Mouse (Mus musculus): ENCODE results near the gene Gast. TPM values are rescaled to one million over a fixed set of nuclear protein-coding genes. Genes with fewer than 3 reads are reported as not detected.
"Not testable (repeated sequence)": the region's sequence is repeated elsewhere in the genome, so short reads cannot be mapped to it uniquely, and the experiment has no call there.

Gast gene
- total and polyA plus RNA-seq, 2 experiments from 2014 or later: 0.51 TPM; not detected in 1

GRCm38 (mm10) chr11:100297801-100298200 is 36.4 kb upstream of the Gast start:
- DNase-seq (no peak), ATAC-seq (0 out of 2 replicates have a peak, but pooled peaks have one; percentile 12)
- peak; percentile 68 for TF ChIP-seq CTCF (IDR thresholded peaks at IDR 0.05; ENCODE audit: low read depth)
- 41% methylated on average over 5 of the region's 5 CpGs for WGBS
- Histone ChIP-seq H3K9ac (0 out of 2 replicates have a peak overlapping the region, but pooled peaks have one; percentile 15), H3K27me3 (ENCODE audit: insufficient read depth, low read length) (no peaks in the 10 kb centered on the region), H3K27ac (ENCODE audit: low read depth, low read length) (no peak overlapping the region), H3K9me3 (ENCODE audit: low read length) (no peaks in the 10 kb centered on the region), H3K36me3 (ENCODE audit: insufficient read depth) (no peaks in the 10 kb centered on the region), H3K4me2 (ENCODE audit: low read depth) (peak overlapping the region; percentile 37; the same call in 1 of the 2 replicates), H3K4me3 (ENCODE audit: low read depth, low read length) (no peak overlapping the region), H3K4me1 (ENCODE audit: insufficient read depth) (no peaks in the 10 kb centered on the region)

- no peak overlapping the region for H3K27ac ChIP-seq (ENCODE audit: low read depth, low read length)
- H3K4me1 ChIP-seq (ENCODE audit: insufficient read depth): no peaks in the 10 kb centered on the region
- WGBS: 23% methylated on average over 18 of the region's 18 CpGs
- H3K4me2 ChIP-seq (ENCODE audit: low read depth): peak overlapping the region; percentile 37
- no peak overlapping the region for H3K4me3 ChIP-seq (ENCODE audit: low read depth, low read length)
- H3K9ac ChIP-seq: 0 out of 2 replicates have a peak overlapping the region, but pooled peaks have one; percentile 15
- H3K36me3 ChIP-seq (ENCODE audit: insufficient read depth): no peaks in the 10 kb centered on the region
- DNase-seq: peak; percentile 84
- peak; percentile 94 for TF ChIP-seq CTCF (IDR thresholded peaks at IDR 0.05; ENCODE audit: low read depth)
- peak; percentile 74 for ATAC-seq
- H3K27me3 ChIP-seq (ENCODE audit: insufficient read depth, low read length): no peaks in the 10 kb centered on the region
- H3K9me3 ChIP-seq (ENCODE audit: low read length): no peaks in the 10 kb centered on the region
These were observed 35.8 kb upstream of the Gast start for GRCm38 (mm10) chr11:100298274-100299036.

GRCm38 (mm10) chr11:100300293-100300692 is 33.9 kb upstream of the Gast start:
- H3K9ac ChIP-seq: no peak overlapping the region
- DNase-seq (peak; percentile 77), ATAC-seq (no peak)
- WGBS: 16% methylated on average over 5 of the region's 5 CpGs
- peak; percentile 93 for TF ChIP-seq CTCF (IDR thresholded peaks at IDR 0.05; ENCODE audit: low read depth)
- H3K27ac ChIP-seq (ENCODE audit: low read depth, low read length): no peak overlapping the region
- no peaks in the 10 kb centered on the region for H3K9me3 ChIP-seq (ENCODE audit: low read length)
- H3K27me3 ChIP-seq (ENCODE audit: insufficient read depth, low read length): no peaks in the 10 kb centered on the region
- no peak overlapping the region for H3K4me2 ChIP-seq (ENCODE audit: low read depth)
- no peaks in the 10 kb centered on the region for H3K4me1 ChIP-seq (ENCODE audit: insufficient read depth)
- H3K36me3 ChIP-seq (ENCODE audit: insufficient read depth): no peaks in the 10 kb centered on the region
- no peak overlapping the region for H3K4me3 ChIP-seq (ENCODE audit: low read depth, low read length)

GRCm38 (mm10) chr11:100301292-100301691 is 32.9 kb upstream of the Gast start:
- no peak for TF ChIP-seq CTCF (IDR thresholded peaks at IDR 0.05; ENCODE audit: low read depth)
- Histone ChIP-seq H3K4me1 (ENCODE audit: insufficient read depth) (no peaks in the 10 kb centered on the region), H3K9ac (no peak overlapping the region), H3K4me2 (ENCODE audit: low read depth) (no peak overlapping the region), H3K27me3 (ENCODE audit: insufficient read depth, low read length) (no peaks in the 10 kb centered on the region), H3K9me3 (ENCODE audit: low read length) (no peaks in the 10 kb centered on the region), H3K4me3 (ENCODE audit: low read depth, low read length) (no peak overlapping the region), H3K27ac (ENCODE audit: low read depth, low read length) (no peak overlapping the region), H3K36me3 (ENCODE audit: insufficient read depth) (no peaks in the 10 kb centered on the region)
- ATAC-seq: no peak
- no peak for DNase-seq
- 94% methylated on average over 5 of the region's 5 CpGs for WGBS

- Histone ChIP-seq H3K27me3 (ENCODE audit: insufficient read depth, low read length) (no peaks in the 10 kb centered on the region), H3K27ac (ENCODE audit: low read depth, low read length) (no peak overlapping the region), H3K9ac (no peak overlapping the region), H3K9me3 (ENCODE audit: low read length) (no peaks in the 10 kb centered on the region), H3K4me2 (ENCODE audit: low read depth) (no peak overlapping the region), H3K4me3 (ENCODE audit: low read depth, low read length) (no peak overlapping the region), H3K36me3 (ENCODE audit: insufficient read depth) (no peaks in the 10 kb centered on the region), H3K4me1 (ENCODE audit: insufficient read depth) (no peaks in the 10 kb centered on the region)
- DNase-seq (no peak), ATAC-seq (no peak)
- WGBS: 93% methylated on average over 5 of the region's 5 CpGs
- no peak for TF ChIP-seq CTCF (IDR thresholded peaks at IDR 0.05; ENCODE audit: low read depth)
These were observed 26.3 kb upstream of the Gast start for GRCm38 (mm10) chr11:100307900-100308299.

- H3K27me3 ChIP-seq (ENCODE audit: insufficient read depth, low read length); H3K4me2 ChIP-seq (ENCODE audit: low read depth); H3K9me3 ChIP-seq (ENCODE audit: low read length); H3K36me3 ChIP-seq (ENCODE audit: insufficient read depth); H3K4me3 ChIP-seq (ENCODE audit: low read depth, low read length); ATAC-seq; DNase-seq; H3K9ac ChIP-seq; H3K27ac ChIP-seq (ENCODE audit: low read depth, low read length); H3K4me1 ChIP-seq (ENCODE audit: insufficient read depth): not testable (repeated sequence)
- WGBS: 94% methylated on average over 6 of the region's 6 CpGs
These were observed 25.5 kb upstream of the Gast start for GRCm38 (mm10) chr11:100308672-100309071.

- 81% methylated on average over 1 of the region's 1 CpGs for WGBS
- ATAC-seq: no peak
- no peak for TF ChIP-seq CTCF (IDR thresholded peaks at IDR 0.05; ENCODE audit: low read depth)
- Histone ChIP-seq H3K9ac (no peak overlapping the region), H3K9me3 (ENCODE audit: low read length) (no peaks in the 10 kb centered on the region), H3K36me3 (ENCODE audit: insufficient read depth) (no peaks in the 10 kb centered on the region), H3K27ac (ENCODE audit: low read depth, low read length) (no peak overlapping the region; the same call in 1 of the 2 replicates), H3K27me3 (ENCODE audit: insufficient read depth, low read length) (no peaks in the 10 kb centered on the region), H3K4me3 (ENCODE audit: low read depth, low read length) (no peak overlapping the region), H3K4me2 (ENCODE audit: low read depth) (no peak overlapping the region), H3K4me1 (ENCODE audit: insufficient read depth) (no peaks in the 10 kb centered on the region)
- DNase-seq: no peak
These were observed 22.6 kb upstream of the Gast start for GRCm38 (mm10) chr11:100311656-100312055.
